Mouse (Mus musculus) adrenal gland, postnatal 14 days (tissue): Measurements from ENCODE around the gene Ppbp. TPM values are rescaled to one million over a fixed set of nuclear protein-coding genes. Genes with fewer than 3 reads are reported as not detected.
"Not testable (repeated sequence)": the region's sequence is repeated elsewhere in the genome, so short reads cannot be mapped to it uniquely, and the experiment has no call there.

Experiments
- DNase-seq: peaks from one replicate; pipeline ENCODE4 v3.0.0; 2021; ENCODE audit warnings: mixed read lengths
- microRNA-seq, 2 experiments: library from miRNA; unstranded; fragments of <30 nt; microRNA quantifications; one replicate each; pipeline ENCODE4 v1.2.0; 2021
- total RNA-seq: library from RNA; stranded (reverse); gene quantifications from 2 replicates; pipeline ENCODE4 v1.2.3, GENCODE M21; 2021

Ppbp gene
- total RNA-seq, 1 experiment from 2014 or later: 5.9 TPM

DNA sequence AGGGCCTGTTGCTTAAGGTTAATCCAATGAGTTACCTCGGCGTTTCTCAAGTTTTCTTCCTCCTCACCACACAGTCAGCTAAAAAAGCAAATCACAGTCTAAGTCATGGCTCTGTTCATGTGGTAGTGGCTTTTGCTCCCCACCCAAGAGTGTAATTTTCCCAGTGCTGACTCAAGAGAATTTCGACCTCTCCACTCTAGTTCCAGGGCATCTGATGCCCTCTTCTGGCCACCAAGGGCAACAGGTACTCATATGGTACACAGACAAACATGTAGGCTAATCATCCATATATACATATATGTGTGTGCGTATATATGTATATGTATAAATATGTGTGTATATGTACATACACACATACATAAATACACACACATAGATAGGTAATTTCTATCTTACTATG, 19.8 kb downstream of the Ppbp start:
- DNase-seq: no peak

DNA sequence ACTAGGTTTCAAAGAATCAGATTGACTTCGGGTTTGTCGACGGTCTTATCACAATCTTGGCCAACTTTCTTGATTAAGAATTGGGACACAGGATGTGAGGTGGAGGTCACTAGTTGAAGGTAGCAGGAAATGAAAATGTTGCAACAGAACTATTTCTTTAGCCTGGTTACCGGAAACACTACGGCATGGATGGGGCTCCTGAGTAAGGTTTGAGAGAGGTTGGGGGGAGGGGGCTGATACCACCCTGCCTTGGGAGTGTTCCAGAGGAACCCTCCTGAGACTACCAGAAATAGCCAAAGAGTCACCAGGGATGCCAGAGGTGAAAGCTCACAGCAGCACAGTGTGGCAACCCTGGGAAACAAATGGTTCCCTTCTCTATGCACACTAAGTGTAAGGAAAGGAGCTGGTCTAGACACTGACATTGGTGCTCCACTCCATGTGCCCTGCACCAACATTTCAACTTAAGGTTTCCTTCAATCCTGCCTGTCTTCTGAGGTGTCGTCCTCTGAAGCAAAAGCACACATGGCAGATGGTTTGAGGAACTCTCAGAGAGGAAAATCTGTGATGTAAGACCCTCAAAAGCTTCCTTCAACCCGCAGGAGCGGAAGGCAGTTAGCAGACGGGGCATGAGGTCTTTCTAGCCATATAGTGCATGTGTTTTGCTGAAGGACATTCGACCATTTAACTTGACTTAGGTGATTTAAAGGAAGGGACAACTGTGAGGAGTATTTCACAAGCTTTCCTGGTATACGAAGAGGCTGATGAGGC, 21.2 kb downstream of the Ppbp start:
- peak; percentile 59 for DNase-seq

DNA sequence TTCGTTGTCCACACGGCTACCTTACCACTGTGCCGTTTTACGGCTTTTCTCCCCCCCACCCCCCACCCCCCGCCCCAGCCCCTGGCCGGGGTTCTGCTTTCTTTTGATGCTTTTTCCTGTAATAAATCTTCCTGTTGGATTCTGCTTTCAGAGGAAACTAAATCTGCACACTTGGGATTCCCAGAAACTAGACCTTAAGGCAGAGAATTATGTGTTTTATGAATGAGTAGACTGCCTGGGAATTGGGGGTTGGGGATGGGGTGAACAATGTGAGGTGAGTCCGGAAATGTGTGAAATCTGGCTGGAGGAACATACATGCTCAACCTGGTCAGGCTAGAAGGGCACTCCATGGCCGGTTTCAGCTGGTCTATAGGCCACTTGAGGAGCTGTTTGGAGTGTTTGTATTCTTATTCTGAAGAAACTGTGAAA, 21.8 kb downstream of the Ppbp start:
- DNase-seq: no peak

DNA sequence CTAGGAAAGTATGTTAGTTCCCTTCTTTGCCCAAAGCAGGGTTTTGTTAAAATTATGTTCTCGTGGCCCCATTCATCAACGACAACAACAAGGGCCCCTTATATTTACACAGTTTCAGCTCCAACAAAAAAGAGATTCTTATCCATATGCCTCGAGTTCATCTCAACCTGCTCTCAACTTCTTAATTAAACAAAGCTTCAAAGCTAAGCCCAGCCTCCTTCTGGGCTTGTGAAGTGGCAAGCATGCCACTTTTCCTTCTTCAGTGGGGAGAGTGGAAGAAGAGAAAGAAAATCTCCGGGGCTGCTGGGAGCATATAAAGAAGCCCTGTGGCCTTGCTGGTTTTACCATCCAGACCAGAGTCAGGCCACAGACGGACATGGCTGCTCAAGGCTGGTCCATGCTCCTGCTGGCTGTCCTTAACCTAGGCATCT, 25.9 kb downstream of the Ppbp start, which contains the start of gene Cxcl15:
Gene Cxcl15, plus strand, starts transcription at position 340 of the 431 bp plus-strand sequence.
- no peak for DNase-seq

DNA sequence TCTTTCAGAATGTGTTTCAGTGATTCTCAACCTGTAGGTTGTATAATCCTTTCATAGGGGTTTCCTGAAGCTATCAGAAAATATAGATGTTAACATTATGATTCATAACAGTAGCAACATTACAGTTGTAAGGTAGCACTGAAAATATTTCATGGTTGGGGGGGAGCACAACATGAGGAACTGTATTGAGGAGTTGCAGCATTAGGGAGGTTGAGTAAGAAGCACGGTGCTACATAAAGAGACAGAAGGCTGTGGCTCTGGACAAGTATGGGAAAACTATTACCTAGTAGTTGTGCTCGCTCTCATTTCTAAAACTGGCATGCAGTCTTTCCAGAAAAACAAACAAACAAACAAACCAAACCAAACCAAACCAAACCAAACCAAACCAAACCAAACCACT, 27.1 kb downstream of the Ppbp start:
- not testable (repeated sequence) for DNase-seq

DNA sequence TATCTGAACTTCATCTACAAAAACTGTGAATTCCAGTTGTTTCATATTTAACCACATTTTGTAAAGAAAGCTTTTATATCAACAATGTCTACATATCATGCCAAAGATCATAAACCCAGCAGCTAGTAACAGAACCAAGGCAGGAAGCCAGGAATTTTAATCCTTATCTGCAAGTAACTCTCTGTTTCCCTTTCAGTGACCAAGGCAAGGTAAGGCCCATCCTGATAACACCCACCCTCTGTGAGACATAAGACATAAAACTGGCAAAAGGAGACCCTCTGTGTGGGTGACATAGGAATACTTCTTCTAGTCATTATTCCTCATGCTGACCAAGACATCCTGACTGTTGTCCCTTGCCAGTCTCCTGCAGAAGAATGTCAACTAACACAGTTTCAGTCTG, 36.3 kb downstream of the Ppbp start:
- DNase-seq: no peak

DNA sequence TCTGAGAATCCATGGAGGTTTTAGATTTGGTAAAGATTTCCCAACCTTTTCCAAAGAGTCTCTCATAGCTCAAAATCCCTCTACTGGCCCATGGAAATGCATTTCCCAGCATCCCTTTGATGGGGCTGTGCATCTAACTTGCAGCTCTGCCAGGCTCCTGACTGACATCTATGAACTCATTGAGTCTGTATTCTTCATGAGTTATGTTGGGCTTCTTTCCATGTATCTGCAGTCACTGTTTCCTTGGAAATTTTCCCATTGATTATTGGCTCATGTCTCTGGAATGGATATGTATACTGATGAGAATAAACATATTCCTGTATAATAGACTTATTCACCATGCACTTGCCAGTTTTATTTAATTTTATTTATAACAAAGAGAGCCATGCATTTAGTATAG, 37.7 kb downstream of the Ppbp start:
- no peak for DNase-seq

DNA sequence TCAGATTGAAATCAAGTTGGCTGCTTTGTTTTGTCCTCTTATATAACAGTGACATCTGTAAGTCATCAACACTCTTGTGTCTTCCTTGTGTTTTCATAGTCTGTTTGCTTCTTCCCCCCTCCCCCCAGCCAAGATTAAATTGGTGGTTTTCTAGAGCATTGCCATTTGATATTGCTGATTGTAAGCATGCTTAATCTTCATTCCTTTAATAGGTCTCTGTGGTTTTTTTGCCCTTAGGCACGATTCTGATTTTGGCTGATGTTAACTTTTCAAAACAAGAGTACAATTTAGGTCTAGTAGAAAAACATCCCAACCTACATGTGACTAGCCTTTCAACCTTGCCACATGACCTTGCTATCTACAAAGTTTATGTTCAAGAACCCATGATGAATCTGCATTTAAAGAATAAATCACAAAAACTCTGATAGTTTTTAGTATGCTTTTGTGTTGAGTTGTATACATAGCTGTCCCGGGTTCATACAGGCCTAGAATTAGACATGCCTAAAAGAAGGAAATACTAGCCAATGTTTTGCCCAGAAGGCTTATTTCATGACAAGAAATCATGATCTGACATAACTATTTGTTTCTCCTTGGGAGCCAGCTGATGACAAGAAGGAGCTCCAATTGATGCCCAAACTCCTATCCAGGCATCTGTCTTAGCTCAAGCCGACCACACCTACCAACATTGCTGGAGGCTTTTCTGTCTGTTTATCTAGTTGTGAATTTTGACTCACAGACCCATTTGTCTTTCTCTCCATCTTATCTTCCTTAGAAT, 39.0 kb downstream of the Ppbp start:
- DNase-seq: no peak

Small RNA genes lying within 50 kb of the gene (microRNA-seq; reads per million reads assigned to microRNA genes)
- 0 reads per million in 2 experiments for gene Gm24322

Other genes with a start within 250 kb of the Ppbp start
- 3.2 and 58.8 TPM in 2 replicates for gene Afm, start 249.6 kb upstream of the Ppbp start, total RNA-seq
- 0.45 and 5.9 TPM in 2 replicates for gene 5830473C10Rik, start 207.4 kb upstream of the Ppbp start, total RNA-seq
- 3.1 and 3.5 TPM in 2 replicates for gene Rassf6, start 127.9 kb upstream of the Ppbp start, total RNA-seq
- not detected in 2 replicates for gene Cxcl5, start 9.2 kb upstream of the Ppbp start, total RNA-seq
- 20.8 and 32.7 TPM in 2 replicates for gene Pf4, start 3.9 kb downstream of the Ppbp start, total RNA-seq
- not detected in 2 replicates for gene Cxcl3, start 17.6 kb downstream of the Ppbp start, total RNA-seq
- gene Cxcl15, start 26.0 kb downstream of the Ppbp start, total RNA-seq: not detected in 2 replicates
- 0.86 and 1.3 TPM in 2 replicates for gene Cxcl1, start 122.7 kb downstream of the Ppbp start, total RNA-seq
- 0.30 TPM in 1 of 2 replicates, not detected in the other for gene Cxcl2, start 135.4 kb downstream of the Ppbp start, total RNA-seq
- 15.3 and 16.7 TPM in 2 replicates for gene Mthfd2l, start 162.6 kb downstream of the Ppbp start, total RNA-seq